ENCODE assay signal across 9 mouse cellular contexts in the genomic region with DNA sequence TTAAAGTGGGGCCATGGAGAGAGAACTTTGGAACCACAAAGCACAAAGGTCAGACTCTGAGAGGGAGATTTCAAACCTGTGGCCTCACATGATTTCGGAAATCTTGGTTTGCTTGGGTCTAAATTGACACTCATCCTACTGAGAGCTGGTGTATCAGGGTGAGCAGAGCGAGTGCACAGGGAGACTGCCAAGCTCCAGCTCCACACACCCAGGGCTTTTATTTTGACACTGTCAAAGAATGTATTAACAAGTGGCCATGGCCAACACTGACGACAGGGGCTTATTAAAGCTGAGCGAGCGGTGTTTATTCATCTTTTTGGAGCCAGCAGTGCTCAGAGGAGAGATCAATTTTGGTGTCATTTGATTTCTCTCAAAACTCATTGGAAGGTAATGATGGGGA. TPM values are rescaled to one million over a fixed set of nuclear protein-coding genes. Genes with fewer than 3 reads are reported as not detected.
DNase-seq lines count a peak whose midpoint lies in the region; ATAC-seq and TF ChIP-seq lines count a peak whose summit lies in the region.
"Had no signal": no experiment of that assay in that cellular context is flagged by ENCODE, and none has a peak within 500 bp of the region (broad histone marks: within the 10 kb centered on the region; RNA-seq: fewer than 3 reads in every experiment).

No protein-coding gene starts in this region.

- peak overlapping the region; percentile 12; the same call in 1 of the 2 replicates for H3K4me2 ChIP-seq in midbrain, embryonic 11.5 days
- H3K4me2 ChIP-seq: liver, embryonic 15.5 days had no signal

- TF ChIP-seq CTCF in gastrocnemius, adult 2 months (IDR thresholded peaks at IDR 0.05): no peak

- intact Hi-C loops in gastrocnemius, adult 2 months (cut with DNase I): no loop called here

- peak; percentile 42; the same call in 1 of the 2 replicates for ATAC-seq in midbrain, embryonic 11.5 days (ENCODE audit: low FRiP score)
- ATAC-seq in megakaryocyte progenitor cell, adult 5-6 weeks (replicated peaks; ENCODE audit: poor library complexity): no peak

- DNase-seq in gastrocnemius, adult 2 months: peak; percentile 41
- DNase-seq in gastrocnemius, postnatal 4 days (ENCODE audit: low spot score in 2 of 2): no peak
- DNase-seq in gastrocnemius, postnatal 10 days: peak; percentile 37
- peak; percentile 23 for DNase-seq in kidney, adult 9 months
- DNase-seq in midbrain, embryonic 11.5 days (ENCODE audit: low spot score, missing footprints): no peak
- DNase-seq in spleen, postnatal 36 days (ENCODE audit: low spot score in 2 of 2): no peak
- no peak for DNase-seq in thymus, postnatal 36 days

- peak overlapping the region; percentile 43 for H3K27ac ChIP-seq in gastrocnemius, adult 2 months
- no peak overlapping the region for H3K27ac ChIP-seq in midbrain, embryonic 11.5 days (ENCODE audit: low read depth, low read length)
- H3K27ac ChIP-seq: liver, embryonic 15.5 days had no signal

- H3K9ac ChIP-seq in midbrain, embryonic 11.5 days (ENCODE audit: low read length): no peak overlapping the region
- H3K9ac ChIP-seq: liver, embryonic 15.5 days had no signal

- WGBS in midbrain, embryonic 11.5 days: 17% methylated on average over 5 of the region's 5 CpGs

- H3K4me1 ChIP-seq in midbrain, embryonic 11.5 days (ENCODE audit: control insufficient read depth, insufficient read depth, low read length): peaks cover 18% of the 10 kb centered on the region

- H3K4me3 ChIP-seq in gastrocnemius, adult 2 months: peak overlapping the region; percentile 59
- no peak overlapping the region for H3K4me3 ChIP-seq in midbrain, embryonic 11.5 days (ENCODE audit: low read depth, low read length)
- H3K4me3 ChIP-seq: liver, embryonic 15.5 days had no signal

- H3K9me3 ChIP-seq in midbrain, embryonic 11.5 days (ENCODE audit: control insufficient read depth, low read length): no peaks in the 10 kb centered on the region
- H3K9me3 ChIP-seq: liver, embryonic 15.5 days had no signal

- no peaks in the 10 kb centered on the region for H3K36me3 ChIP-seq in midbrain, embryonic 11.5 days (ENCODE audit: control insufficient read depth, insufficient read depth, low read length)
- H3K36me3 ChIP-seq: liver, embryonic 15.5 days had no signal

- H3K27me3 ChIP-seq in midbrain, embryonic 11.5 days (ENCODE audit: control insufficient read depth, insufficient read depth, low read length): no peaks in the 10 kb centered on the region
- H3K27me3 ChIP-seq: liver, embryonic 15.5 days had no signal

RNA-seq across cellular contexts. Expression of gene Cc2d2a, which starts 3.0 kb away (rescaled TPM):
- 1 to 10 TPM; 4.1 to 7.7 TPM for total RNA-seq in gastrocnemius, adult 2 months (2021)
- 10 to 100 TPM; 15.3 to 17.5 TPM for total RNA-seq in gastrocnemius, postnatal 4 days (2021)
- total RNA-seq in gastrocnemius, postnatal 10 days (2021): 10 to 100 TPM; 10.8 to 13.8 TPM
- 7.7 and 10.9 TPM in 2 replicates for polyA plus RNA-seq in midbrain, embryonic 11.5 days (2014; fragmentation: Nextera tagmentation; extraction: Ambion mirVana)
- 2.7 and 3.5 TPM in 2 replicates for total RNA-seq in megakaryocyte progenitor cell, adult 5-6 weeks (2015)
- total RNA-seq in megakaryocyte progenitor cell, adult 5-6 weeks (2017): 2.4 and 2.5 TPM in 2 replicates

Comparison
In these comparisons a context has a peak if more than half of its experiments do, and no peak if none do; other contexts are left out.
1. DNase-seq: peak in gastrocnemius, adult 2 months (single experiment), gastrocnemius, postnatal 10 days (single experiment) and kidney, adult 9 months (single experiment); none in gastrocnemius, postnatal 4 days (0 of 2), midbrain, embryonic 11.5 days (single experiment), spleen, postnatal 36 days (0 of 2) and thymus, postnatal 36 days (0 of 2).